Mouse (Mus musculus) bone marrow, adult 2 months (tissue): ENCODE measurements at regions not wholly inside any gene's neighbourhood (a gene's known extent, or its start where the extent isn't known, plus 50 kb on each side); places are given as distances from the start of the nearest gene placed in this dataset.

Source experiments
- CTCF ChIP-seq: fragments of 200-500 bp; IDR thresholded peaks from 2 replicates; pipeline ENCODE4 v1.5.1; 2011; ENCODE audit warnings: low read length, control low read depth; ENCODE audit not compliant: control insufficient read depth, insufficient read depth
- POLR2A ChIP-seq: fragments of 200-500 bp; IDR thresholded peaks from 2 replicates; pipeline ENCODE4 v1.6.1; 2011; ENCODE audit warnings: low read depth, mild to moderate bottlenecking, control low read depth, low read length, borderline replicate concordance; ENCODE audit not compliant: control insufficient read depth

- TF ChIP-seq CTCF (no peak), POLR2A (no peak)
Measured at GRCm38 (mm10) chr6:31124076-31124475, 165.2 kb upstream of the Klf14 start.
